Mouse (Mus musculus) left cerebral cortex, postnatal 4 days (tissue): ENCODE results near the gene Lsm14b. TPM values are rescaled to one million over a fixed set of nuclear protein-coding genes. Genes with fewer than 3 reads are reported as not detected.
A peak's percentile ranks its signal among the peaks of the same experiment; 100 is the strongest.

Experiments used
- DNase-seq: peaks from one replicate; pipeline ENCODE4 v3.0.0-alpha.2; 2022
- intact Hi-C: fragments of 180-260 bp; cut with DNase I; formaldehyde crosslinking; loops from one replicate; pipeline ENCODE4 v1.15.1; 2025
- total RNA-seq, 2 experiments: library from RNA; stranded (reverse); gene quantifications; 2 replicates each; pipeline ENCODE4 v1.2.3; 2021

Lsm14b gene
- total RNA-seq, 2 experiments from 2014 or later, result 199 to 202 TPM

GRCm38 (mm10) chr2:180013686-180014085, 11.1 kb upstream of the Lsm14b start:
- no peak for DNase-seq
- intact Hi-C loops, result no loop called here

GRCm38 (mm10) chr2:180017632-180018031, 7.2 kb upstream of the Lsm14b start:
- intact Hi-C loops, result no loop called here
- DNase-seq, result no peak

GRCm38 (mm10) chr2:180018573-180018972, 6.2 kb upstream of the Lsm14b start:
- no peak for DNase-seq
- intact Hi-C loops, result no loop called here

- no peak for DNase-seq
- intact Hi-C loops, result no loop called here
Observed at GRCm38 (mm10) chr2:180020091-180020661, 4.6 kb upstream of the Lsm14b start.

- no peak for DNase-seq
- intact Hi-C loops, result no loop called here
Observed at GRCm38 (mm10) chr2:180020919-180021318, 3.9 kb upstream of the Lsm14b start.

GRCm38 (mm10) chr2:180022751-180023150, 2.0 kb upstream of the Lsm14b start:
- no peak for DNase-seq
- intact Hi-C loops, result no loop called here

GRCm38 (mm10) chr2:180025135-180025860, 511 bp downstream of the Lsm14b start:
- DNase-seq, result peak; percentile 51
- intact Hi-C loops, result loop anchor here (2.0 to 5.0 kb wide), 2 partner anchors 48 to 108 kb away; partner anchors contain the start of gene Taf4

GRCm38 (mm10) chr2:180025861-180026200, 1.0 kb downstream of the Lsm14b start:
- DNase-seq, result no peak
- intact Hi-C loops, result loop anchor here (2.0 to 5.0 kb wide), 2 partner anchors 49 to 109 kb away; partner anchors contain the start of gene Taf4

GRCm38 (mm10) chr2:180027768-180028167, 3.0 kb downstream of the Lsm14b start:
- intact Hi-C loops, result loop anchor here (5.0 kb wide), 1 partner anchor 110 kb away; no protein-coding TSS in a partner anchor
- no peak for DNase-seq

- no peak for DNase-seq
- intact Hi-C loops, result no loop called here
Observed at GRCm38 (mm10) chr2:180031270-180031669, 6.5 kb downstream of the Lsm14b start.

GRCm38 (mm10) chr2:180032925-180033324, 8.1 kb downstream of the Lsm14b start:
- intact Hi-C loops, result no loop called here

GRCm38 (mm10) chr2:180033956-180034355, 9.2 kb downstream of the Lsm14b start:
- intact Hi-C loops, result no loop called here
- no peak for DNase-seq

More at GRCm38 (mm10) chr2:180032925-180033324, 8.1 kb downstream of the Lsm14b start:
- DNase-seq, result no peak

GRCm38 (mm10) chr2:180034753-180035152, 10.0 kb downstream of the Lsm14b start:
- intact Hi-C loops, result no loop called here
- DNase-seq, result no peak

- intact Hi-C loops, result loop anchor here (5.0 kb wide), 2 partner anchors 63 to 123 kb away; partner anchors contain the start of gene Taf4
- DNase-seq, result no peak
Observed at GRCm38 (mm10) chr2:180040406-180040805, 15.6 kb downstream of the Lsm14b start.

GRCm38 (mm10) chr2:180041577-180042255, 16.9 kb downstream of the Lsm14b start:
- intact Hi-C loops, result loop anchor here (5.0 kb wide), 2 partner anchors 64 to 124 kb away; partner anchors contain the start of gene Taf4

GRCm38 (mm10) chr2:180042256-180042857, 17.6 kb downstream of the Lsm14b start, which contains the start of the genes Psma7 and Ss18l1:
Psma7 (minus strand) TSS chr2:180042433.
Ss18l1 (plus strand) TSS chr2:180042509.
- intact Hi-C loops, result loop anchor here (5.0 kb wide), 2 partner anchors 65 to 125 kb away; partner anchors contain the start of gene Taf4
- peak; percentile 95 for DNase-seq

More at GRCm38 (mm10) chr2:180041577-180042255, 16.9 kb downstream of the Lsm14b start:
- peak; percentile 52 for DNase-seq

- DNase-seq, result peak; percentile 80
- intact Hi-C loops, result loop anchor here (5.0 kb wide), 2 partner anchors 66 to 126 kb away; partner anchors contain the start of gene Taf4
Observed at GRCm38 (mm10) chr2:180042858-180043515, 18.2 kb downstream of the Lsm14b start.

- peak; percentile 19 for DNase-seq
- intact Hi-C loops, result no loop called here
Observed at GRCm38 (mm10) chr2:180045283-180045682, 20.5 kb downstream of the Lsm14b start.

- intact Hi-C loops, result no loop called here
- DNase-seq, result no peak
Observed at GRCm38 (mm10) chr2:180047580-180047979, 22.8 kb downstream of the Lsm14b start.
